Mouse (Mus musculus) olfactory bulb, adult 2 months (tissue): ENCODE data around the gene Fancc. TPM values are rescaled to one million over a fixed set of nuclear protein-coding genes. Genes with fewer than 3 reads are reported as not detected.

Source experiments
- H3K27ac ChIP-seq: fragments of 200-500 bp; 2 replicates; pipeline ENCODE4 v1.5.1; 2012; ENCODE audit warnings: low read depth, low read length; ENCODE audit not compliant: insufficient read depth
- H3K4me1 ChIP-seq: fragments of 200-500 bp; 2 replicates; pipeline ENCODE4 v1.6.1; 2012; ENCODE audit warnings: low read length; ENCODE audit not compliant: control insufficient read depth, insufficient read depth
- H3K4me3 ChIP-seq: fragments of 200-500 bp; 2 replicates; pipeline ENCODE4 v1.5.1; 2012; ENCODE audit warnings: mild to moderate bottlenecking, low read depth, low read length, moderate library complexity; ENCODE audit not compliant: insufficient read depth
- CTCF ChIP-seq: fragments of 200-500 bp; IDR thresholded peaks from 2 replicates; pipeline ENCODE4 v1.5.1; 2012; ENCODE audit warnings: low read depth, mild to moderate bottlenecking, low read length, moderate library complexity; ENCODE audit not compliant: insufficient read depth
- POLR2A ChIP-seq: fragments of 200-500 bp; IDR thresholded peaks from 2 replicates; pipeline ENCODE4 v1.6.1; 2012; ENCODE audit warnings: mild to moderate bottlenecking, low read depth, low read length, moderate library complexity; ENCODE audit not compliant: insufficient read depth
- WGBS: fragments of 180-500 bp; shearing (Covaris S2); methylation state at CpG from one replicate; pipeline ENCODE4 v1.1.7; 2018; 5-methylcytosine and 5-hydroxymethylcytosine counted together
- polyA plus RNA-seq: library from polyadenylated mRNA; stranded (reverse); fragments of >200 nt; gene quantifications from 2 replicates; pipeline ENCODE4 v1.2.4, GENCODE M21; 2012; ENCODE audit warnings: low replicate concordance; ENCODE audit not compliant: missing spikeins, insufficient read depth, insufficient read length

The Fancc gene
- polyA plus RNA-seq, 1 experiment: not detected

GRCm38 (mm10) chr13:63350076-63350475 lies 147.0 kb downstream of the Fancc start:
- Histone ChIP-seq H3K4me1 (no peaks in the 10 kb centered on the region), H3K4me3 (no peak overlapping the region), H3K27ac (no peak overlapping the region)
- WGBS: 91% methylated on average over 4 of the region's 4 CpGs
- TF ChIP-seq POLR2A: no peak
- TF ChIP-seq CTCF: no peak

GRCm38 (mm10) chr13:63347639-63348038 lies 149.4 kb downstream of the Fancc start:
- no peaks in the 10 kb centered on the region for H3K4me1 ChIP-seq
- 87% methylated on average over 2 of the region's 2 CpGs for WGBS
- H3K27ac ChIP-seq: no peak overlapping the region
- TF ChIP-seq CTCF: no peak
- no peak for TF ChIP-seq POLR2A
- no peak overlapping the region for H3K4me3 ChIP-seq

GRCm38 (mm10) chr13:63345476-63346225 lies 151.4 kb downstream of the Fancc start:
- 65% methylated on average over 5 of the region's 5 CpGs for WGBS
- Histone ChIP-seq H3K27ac (no peak overlapping the region), H3K4me3 (no peak overlapping the region), H3K4me1 (no peaks in the 10 kb centered on the region)
- TF ChIP-seq POLR2A (no peak), CTCF (no peak)

- H3K4me3 ChIP-seq: no peak overlapping the region
- WGBS: 98% methylated on average over 3 of the region's 3 CpGs
- H3K4me1 ChIP-seq: no peaks in the 10 kb centered on the region
- no peak overlapping the region for H3K27ac ChIP-seq
- TF ChIP-seq POLR2A (no peak), CTCF (no peak)
Measured at GRCm38 (mm10) chr13:63344481-63344880, 152.6 kb downstream of the Fancc start.

- H3K4me1 ChIP-seq: no peaks in the 10 kb centered on the region
- H3K27ac ChIP-seq: no peak overlapping the region
- no peak for TF ChIP-seq CTCF
- no peak for TF ChIP-seq POLR2A
- H3K4me3 ChIP-seq: no peak overlapping the region
- 79% methylated on average over 2 of the region's 2 CpGs for WGBS
Measured at GRCm38 (mm10) chr13:63342781-63343180, 154.3 kb downstream of the Fancc start.

- no peak overlapping the region for H3K27ac ChIP-seq
- H3K4me3 ChIP-seq: no peak overlapping the region
- WGBS: 80% methylated on average over 4 of the region's 4 CpGs
- peaks cover 3% of the 10 kb centered on the region for H3K4me1 ChIP-seq
- TF ChIP-seq POLR2A (no peak), CTCF (no peak)
Measured at GRCm38 (mm10) chr13:63339946-63340345, 157.1 kb downstream of the Fancc start.

- Histone ChIP-seq H3K4me3 (no peak overlapping the region), H3K4me1 (peaks cover 3% of the 10 kb centered on the region), H3K27ac (no peak overlapping the region)
- 43% methylated on average over 8 of the region's 8 CpGs for WGBS
- TF ChIP-seq POLR2A: no peak
- TF ChIP-seq CTCF: no peak
Measured at GRCm38 (mm10) chr13:63337239-63337960, 159.7 kb downstream of the Fancc start.

GRCm38 (mm10) chr13:63336335-63336734 lies 160.7 kb downstream of the Fancc start:
- TF ChIP-seq POLR2A (no peak), CTCF (no peak)
- H3K4me3 ChIP-seq: no peak overlapping the region
- H3K4me1 ChIP-seq: peaks cover 3% of the 10 kb centered on the region
- peak overlapping the region; percentile 27; the same call in 1 of the 2 replicates for H3K27ac ChIP-seq
- WGBS: 52% methylated on average over 7 of the region's 7 CpGs
